Comparison of ENCODE assay signal across 9 mouse cellular contexts in genomic region chr5:74974726-74975411, GRCm38 (mm10).
DNase-seq lines count a peak whose midpoint lies in the region; ATAC-seq and TF ChIP-seq lines count a peak whose summit lies in the region.
"Had no signal": no experiment of that assay in that cellular context is flagged by ENCODE, and none has a peak within 500 bp of the region (broad histone marks: within the 10 kb centered on the region; RNA-seq: fewer than 3 reads in every experiment).

No protein-coding gene starts in this region.

- no peak for TF ChIP-seq POLR2A in liver, adult 2 months (IDR thresholded peaks at IDR 0.05; ENCODE audit: extremely low read depth, insufficient read depth, low read length)

- H3K9ac ChIP-seq in intestine, embryonic 14.5 days (ENCODE audit: low read length) = no peak overlapping the region
- no peak overlapping the region for H3K9ac ChIP-seq in liver, adult 2 months (ENCODE audit: low read depth, low read length)

- TF ChIP-seq CTCF in liver, adult 2 months (IDR thresholded peaks at IDR 0.05; ENCODE audit: low read depth, low read length) = no peak

- H3K4me3 ChIP-seq in intestine, embryonic 14.5 days (ENCODE audit: low read depth, low read length) = no peak overlapping the region
- H3K4me3 ChIP-seq in liver, adult 2 months (ENCODE audit: insufficient read depth, low read depth, low read length) = no peak overlapping the region
- H3K4me3 ChIP-seq: erythroblast, embryonic 14.5 days had no signal

- H3K4me1 ChIP-seq in intestine, embryonic 14.5 days (replicated peaks; ENCODE audit: control insufficient read depth, insufficient read depth, low read length) = peaks cover 26% of the 10 kb centered on the region
- peaks cover 6% of the 10 kb centered on the region; the same call in 1 of the 2 replicates for H3K4me1 ChIP-seq in liver, adult 2 months (ENCODE audit: control insufficient read depth, insufficient read depth, low read length)

- WGBS in intestine, embryonic 14.5 days = 33% methylated on average over 12 of the region's 12 CpGs
- WGBS in liver, adult 2 months = 52% methylated on average over 12 of the region's 12 CpGs

- peak; percentile 5 to 21 for DNase-seq in cerebellum, postnatal 36 days
- DNase-seq in ES-CJ7 (ENCODE audit: low read depth, low spot score) = peak; percentile 42
- peak; percentile 45 for DNase-seq in fibroblast of lung, adult 2 months (ENCODE audit: low read depth)
- DNase-seq in intestine, embryonic 14.5 days (ENCODE audit: low spot score) = peak; percentile 72
- DNase-seq in liver, adult 2 months (ENCODE audit: extremely low read depth, low read depth, low spot score) = no peak
- peak; percentile 79 for DNase-seq in skeletal muscle tissue, adult 2 months (ENCODE audit: low read depth, low spot score)
- no peak for DNase-seq in embryo, embryonic 10 days (ENCODE audit: low spot score)

- no peaks in the 10 kb centered on the region for H3K27me3 ChIP-seq in intestine, embryonic 14.5 days (replicated peaks; ENCODE audit: control insufficient read depth, insufficient read depth, low read length)
- H3K27me3 ChIP-seq in liver, adult 2 months (ENCODE audit: control insufficient read depth, insufficient read depth, low read length) = no peaks in the 10 kb centered on the region

- no peak overlapping the region for H3K4me2 ChIP-seq in intestine, embryonic 14.5 days (ENCODE audit: low read length)

- H3K9me3 ChIP-seq in intestine, embryonic 14.5 days (ENCODE audit: control insufficient read depth, low read length) = no peaks in the 10 kb centered on the region

- H3K36me3 ChIP-seq in intestine, embryonic 14.5 days (ENCODE audit: control insufficient read depth, insufficient read depth, low read length) = no peaks in the 10 kb centered on the region
- H3K36me3 ChIP-seq in liver, adult 2 months (ENCODE audit: control insufficient read depth, insufficient read depth, low read length) = no peaks in the 10 kb centered on the region

- peak overlapping the region; percentile 76 for H3K27ac ChIP-seq in intestine, embryonic 14.5 days (ENCODE audit: low read depth)
- H3K27ac ChIP-seq in liver, adult 2 months (replicated peaks; ENCODE audit: insufficient read depth, low read depth, low read length) = peak overlapping the region; percentile 47

- ATAC-seq in cerebellum, adult (ENCODE audit: insufficient number of reproducible peaks, low FRiP score, low TSS enrichment) = no peak
- 0 out of 2 replicates have a peak, but pooled peaks have one; percentile 33 for ATAC-seq in intestine, embryonic 14.5 days (replicated peaks; ENCODE audit: low FRiP score, low TSS enrichment, low read depth)

- H3K79me2 ChIP-seq in liver, adult 2 months (ENCODE audit: control insufficient read depth, insufficient read depth, low read length) = no peaks in the 10 kb centered on the region

Comparison
In these comparisons a context has a peak if more than half of its experiments do, and no peak if none do; other contexts are left out.
1. DNase-seq: peak in cerebellum, postnatal 36 days (2 of 2), ES-CJ7 (single experiment), fibroblast of lung, adult 2 months (single experiment), intestine, embryonic 14.5 days (single experiment) and skeletal muscle tissue, adult 2 months (single experiment); none in liver, adult 2 months (single experiment) and embryo, embryonic 10 days (single experiment).